Mouse (Mus musculus) right cerebral cortex, postnatal 4 days (tissue): Measurements from ENCODE around the gene Rtl8c.
"Not testable (repeated sequence)": the region's sequence is repeated elsewhere in the genome, so short reads cannot be mapped to it uniquely, and the experiment has no call there.

Source experiments
- DNase-seq: peaks from one replicate; pipeline ENCODE4 v3.0.0-alpha.2; 2022

The Rtl8c gene

DNA sequence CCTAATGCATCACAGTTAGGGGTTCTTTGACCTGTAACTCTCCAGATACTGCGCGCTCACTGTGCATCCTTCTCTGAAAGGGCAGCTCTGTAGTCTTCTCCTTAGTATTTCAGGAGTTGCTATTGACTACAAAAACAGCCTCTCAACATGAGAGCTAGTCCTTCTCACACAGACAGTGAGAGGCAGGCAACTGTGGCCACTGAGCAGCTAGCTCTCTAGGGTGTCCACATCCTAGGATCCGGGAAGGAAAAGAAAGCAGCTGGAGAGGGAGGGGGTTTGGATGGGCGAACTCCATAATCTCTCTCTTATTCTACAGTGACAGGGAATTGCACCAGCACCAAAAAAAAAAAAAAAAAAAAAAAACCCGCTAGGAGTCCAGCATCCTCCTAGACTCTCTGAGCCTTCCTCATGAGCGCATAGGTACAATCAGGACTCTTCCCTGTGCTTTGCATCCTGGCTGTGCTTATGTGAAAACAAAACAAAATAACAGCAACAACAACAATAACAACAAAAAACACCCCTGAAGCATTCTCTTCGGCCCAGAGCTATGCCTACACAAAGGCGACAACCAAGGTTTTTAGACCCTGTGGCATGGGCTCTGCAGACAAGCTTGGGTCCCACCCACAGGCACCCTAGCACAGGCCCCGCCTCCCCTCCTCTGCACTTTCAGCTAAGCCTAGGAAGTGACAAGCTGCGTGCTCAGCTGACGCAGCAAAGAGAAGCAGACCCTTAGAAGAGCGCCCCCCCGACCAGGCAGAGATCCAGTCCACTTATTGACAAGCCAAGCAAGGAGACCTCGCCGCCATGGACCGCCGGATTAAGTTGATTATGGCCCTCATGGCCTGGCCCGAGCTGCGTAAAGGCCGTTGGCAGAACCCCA lies at the start of gene Rtl8c:
TSS of gene Rtl8c (plus strand) at position 791 of the 880 bp plus-strand sequence.
- peak; percentile 74 for DNase-seq

DNA sequence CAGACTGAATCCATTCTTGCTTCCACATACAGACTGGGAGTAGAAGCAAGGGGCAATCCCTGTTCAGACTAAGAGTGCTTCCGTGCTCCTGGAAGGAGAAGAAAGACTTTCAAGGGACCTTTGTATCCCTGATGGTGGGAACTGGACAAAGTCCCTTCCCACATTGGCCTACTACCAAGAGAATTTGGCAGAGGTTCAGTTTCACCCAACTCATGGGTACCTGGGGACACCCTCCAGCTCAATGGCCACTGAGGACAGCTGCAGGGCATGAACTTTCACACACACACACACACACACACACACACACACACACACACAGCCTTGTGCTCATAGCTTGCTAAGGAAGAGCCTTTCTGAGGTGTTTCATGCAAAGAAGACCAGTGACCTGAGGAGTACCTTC lies 28.5 kb upstream of the Rtl8c start:
- DNase-seq, result no peak

- DNase-seq, result not testable (repeated sequence)
Observed at GRCm38 (mm10) chrX:53581407-53581806, 26.4 kb upstream of the Rtl8c start.

DNA sequence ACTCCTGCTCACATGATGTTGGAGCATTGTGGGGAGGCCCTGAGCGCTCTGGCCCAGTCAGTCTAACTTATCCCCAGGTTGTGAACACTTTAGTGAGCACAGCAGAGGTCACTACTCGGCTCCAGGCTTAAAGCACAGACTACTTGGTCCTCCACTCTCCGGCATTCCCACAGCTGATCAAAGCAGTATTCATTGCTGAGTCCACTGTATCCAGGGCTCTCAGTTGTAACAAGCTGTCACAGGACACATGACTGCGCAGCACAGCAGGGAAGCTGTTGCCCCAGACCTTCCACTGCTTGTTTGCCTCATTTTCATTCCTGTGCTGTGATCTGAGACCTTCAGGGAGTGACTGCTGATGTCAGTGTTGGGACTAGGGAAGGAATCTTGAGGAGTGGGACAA lies 24.4 kb upstream of the Rtl8c start:
- DNase-seq, result not testable (repeated sequence)

- peak; percentile 73 for DNase-seq
Observed at GRCm38 (mm10) chrX:53599993-53600392, 7.8 kb upstream of the Rtl8c start.

GRCm38 (mm10) chrX:53606176-53606575 lies 1.7 kb upstream of the Rtl8c start:
- DNase-seq, result not testable (repeated sequence)

DNA sequence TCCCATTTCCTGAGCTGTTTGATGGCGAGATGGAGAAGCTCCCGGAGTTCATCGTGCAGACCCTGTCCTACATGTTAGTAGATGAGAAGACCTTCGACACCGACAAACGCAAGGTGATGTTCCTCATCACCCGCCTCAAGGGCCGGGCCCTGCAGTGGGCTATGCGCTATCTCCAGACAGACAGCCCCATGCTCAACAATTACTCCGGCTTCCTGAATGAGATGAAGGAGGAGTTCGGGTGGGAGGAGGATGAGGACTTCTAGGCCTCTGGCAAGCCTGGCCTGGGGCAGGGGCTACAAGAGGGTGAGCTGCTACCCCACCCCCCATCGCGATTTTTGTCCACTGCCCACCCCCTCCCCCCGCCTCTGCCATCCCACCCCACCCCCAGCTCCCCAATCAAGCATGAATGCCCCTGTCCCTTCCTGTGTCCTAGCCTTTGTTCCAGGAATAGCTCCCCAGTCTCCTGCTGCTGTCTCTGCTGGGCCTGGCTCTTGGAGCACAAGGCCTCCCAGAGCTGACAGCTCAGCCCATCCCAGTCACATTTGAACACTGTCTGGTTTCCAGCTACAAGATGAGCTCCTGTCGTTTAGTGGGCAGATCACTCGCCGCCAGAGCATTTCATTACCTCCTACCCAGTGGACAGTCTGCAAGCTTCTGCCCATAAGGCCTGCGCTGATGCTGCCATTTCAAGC lies 436 bp downstream of the Rtl8c start:
- DNase-seq, result peak; percentile 16

DNA sequence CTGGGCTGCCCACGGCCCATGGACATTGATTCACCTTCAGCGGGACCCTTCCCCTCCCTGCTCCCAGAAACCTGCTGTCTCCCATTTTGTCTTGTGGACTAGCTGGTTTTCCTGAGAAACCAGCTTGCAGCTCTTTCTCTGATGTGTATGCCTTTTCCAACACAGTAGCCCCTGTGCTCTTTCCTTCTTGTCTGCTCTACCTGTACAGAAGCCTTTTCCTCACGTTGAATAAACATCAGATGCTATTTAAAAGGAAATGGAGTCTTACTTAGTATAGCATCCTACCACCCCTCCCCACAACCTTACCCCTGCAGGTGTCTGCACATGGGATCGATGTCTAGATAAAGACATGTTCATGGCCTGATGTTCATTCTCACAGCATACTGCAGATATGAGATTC lies 1.0 kb downstream of the Rtl8c start, which contains the start of gene Gm14597:
TSS of gene Gm14597 (minus strand) at position 101 of the 400 bp plus-strand sequence.
- DNase-seq, result not testable (repeated sequence)

- peak; percentile 63 for DNase-seq
Observed at GRCm38 (mm10) chrX:53610571-53610970, 2.7 kb downstream of the Rtl8c start.

- DNase-seq, result not testable (repeated sequence)
Observed at GRCm38 (mm10) chrX:53611395-53611794, 3.6 kb downstream of the Rtl8c start.

GRCm38 (mm10) chrX:53638107-53638506 lies 30.3 kb downstream of the Rtl8c start:
- not testable (repeated sequence) for DNase-seq

- DNase-seq, result not testable (repeated sequence)
Observed at GRCm38 (mm10) chrX:53642604-53642979, 34.8 kb downstream of the Rtl8c start.

DNA sequence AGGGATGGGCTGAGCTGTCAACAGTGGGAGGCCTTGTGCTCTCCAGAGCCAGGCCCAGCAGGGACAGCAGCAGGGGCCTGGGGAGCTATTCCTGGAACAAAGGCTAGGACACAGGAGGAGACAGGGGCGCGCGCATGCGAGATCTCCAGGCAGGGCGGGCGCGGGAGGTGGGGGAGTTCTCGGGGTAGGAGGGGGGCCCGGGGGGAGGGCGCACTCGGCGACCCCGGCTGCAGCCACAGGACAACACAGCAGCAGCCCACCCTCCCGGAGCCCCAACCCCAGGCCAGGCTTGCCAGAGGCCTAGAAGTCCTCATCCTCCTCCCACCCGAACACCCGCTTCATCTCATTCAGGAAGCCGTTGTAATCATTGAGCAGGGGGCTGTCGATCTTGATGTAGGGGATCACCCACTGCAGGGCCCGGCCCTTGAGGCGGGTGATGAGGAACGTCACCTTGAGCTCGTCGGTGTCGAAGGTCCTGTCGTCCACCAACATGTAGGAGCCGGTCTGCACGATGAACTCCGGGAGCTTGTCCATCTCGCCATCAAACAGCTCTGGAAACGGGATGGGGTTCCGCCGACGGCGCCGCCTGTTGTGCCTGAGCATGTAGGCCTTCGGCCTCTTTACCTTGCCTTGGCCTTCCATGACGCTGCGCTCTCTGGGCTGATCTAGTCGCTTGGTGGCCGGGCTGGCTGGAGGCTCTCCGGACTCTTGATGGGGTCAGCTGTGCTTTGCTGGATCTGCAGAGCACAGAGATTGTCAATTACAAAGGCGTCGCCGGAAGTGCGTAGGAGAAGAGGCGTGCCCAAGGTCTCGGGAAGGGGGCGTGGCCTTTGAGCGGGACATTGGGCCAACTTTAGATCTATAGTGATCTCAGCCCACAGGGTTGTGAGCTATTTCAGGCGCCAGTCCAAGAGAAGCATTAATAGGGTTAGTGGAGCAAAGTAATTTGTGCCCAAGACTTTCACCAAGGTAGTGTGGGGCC lies 35.4 kb downstream of the Rtl8c start, which contains the start of gene Rtl8a:
TSS of gene Rtl8a (minus strand) at position 703 of the 982 bp plus-strand sequence.
- DNase-seq, result peak; percentile 63

- DNase-seq, result no peak
Observed at GRCm38 (mm10) chrX:53645885-53646284, 38.1 kb downstream of the Rtl8c start.

DNA sequence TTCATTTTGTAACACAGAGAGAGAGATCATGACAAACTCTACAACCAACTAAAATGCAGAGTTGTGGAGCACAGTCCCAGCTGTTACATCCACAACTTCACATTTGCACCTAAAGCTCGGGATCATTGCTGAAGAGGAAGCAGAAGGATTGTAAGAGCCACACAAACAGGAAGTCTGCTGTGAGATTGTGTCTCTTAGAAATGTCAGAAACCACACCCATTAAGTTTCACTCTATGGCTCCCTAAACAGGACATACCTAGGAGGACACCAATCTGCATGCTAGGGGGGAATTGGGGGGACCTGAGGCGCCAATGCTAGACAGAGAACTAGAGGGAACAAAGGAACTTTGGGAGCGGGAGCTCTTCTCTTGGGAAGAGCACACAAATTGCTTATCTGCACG lies 45.1 kb downstream of the Rtl8c start:
- DNase-seq, result not testable (repeated sequence)
